Comparison of ENCODE assay signal across 8 mouse cellular contexts in genomic region chr8:106937081-106937800, GRCm38 (mm10). TPM values are rescaled to one million over a fixed set of nuclear protein-coding genes. Genes with fewer than 3 reads are reported as not detected.
DNase-seq lines count a peak whose midpoint lies in the region; ATAC-seq and TF ChIP-seq lines count a peak whose summit lies in the region.

No protein-coding gene starts in this region.

- peak overlapping the region; percentile 86 for H3K4me2 ChIP-seq in lung, embryonic 16.5 days (ENCODE audit: low read depth, low read length)
- H3K4me2 ChIP-seq in embryonic facial prominence, embryonic 11.5 days (ENCODE audit: low read depth, low read length) = peak overlapping the region; percentile 72
- peak overlapping the region; percentile 90 for H3K4me2 ChIP-seq in intestine, postnatal 0 days (replicated peaks; ENCODE audit: low read depth)

- ATAC-seq in lung, embryonic 16.5 days (ENCODE audit: low read depth) = no peak
- no peak for ATAC-seq in embryonic facial prominence, embryonic 11.5 days (replicated peaks; ENCODE audit: insufficient number of reproducible peaks, low FRiP score, low TSS enrichment, low read depth)
- ATAC-seq in intestine, postnatal 0 days = no peak

- peaks cover 24% of the 10 kb centered on the region for H3K4me1 ChIP-seq in lung, embryonic 16.5 days (replicated peaks; ENCODE audit: control insufficient read depth, insufficient read depth, low read length)
- peaks cover 5% of the 10 kb centered on the region for H3K4me1 ChIP-seq in embryonic facial prominence, embryonic 11.5 days (ENCODE audit: control insufficient read depth, insufficient read depth, low read length)
- peaks cover 3% of the 10 kb centered on the region; the same call in 1 of the 2 replicates for H3K4me1 ChIP-seq in intestine, postnatal 0 days (replicated peaks; ENCODE audit: control insufficient read depth, insufficient read depth, low read length)
- peaks cover 2% of the 10 kb centered on the region; the same call in 1 of the 2 replicates for H3K4me1 ChIP-seq in small intestine, adult 2 months (ENCODE audit: control insufficient read depth, insufficient read depth, insufficient read length, low read length)
- H3K4me1 ChIP-seq in thymus, adult 2 months (replicated peaks; ENCODE audit: control insufficient read depth, insufficient read depth, low read length) = peaks cover 4% of the 10 kb centered on the region; the same call in 1 of the 2 replicates

- H3K27me3 ChIP-seq in lung, embryonic 16.5 days (ENCODE audit: control insufficient read depth, insufficient read depth, low read depth, low read length) = no peaks in the 10 kb centered on the region
- no peaks in the 10 kb centered on the region for H3K27me3 ChIP-seq in embryonic facial prominence, embryonic 11.5 days (ENCODE audit: control insufficient read depth, insufficient read depth, low read length)
- H3K27me3 ChIP-seq in intestine, postnatal 0 days (replicated peaks; ENCODE audit: control insufficient read depth, insufficient read depth, low read length) = no peaks in the 10 kb centered on the region
- H3K27me3 ChIP-seq in small intestine, adult 2 months (ENCODE audit: control insufficient read depth, insufficient read depth, low read length) = no peaks in the 10 kb centered on the region
- H3K27me3 ChIP-seq in thymus, adult 2 months (ENCODE audit: control insufficient read depth, insufficient read depth, low read length) = no peaks in the 10 kb centered on the region; the same call in 1 of the 2 replicates

- peak overlapping the region; percentile 89; the same call in 1 of the 2 replicates for H3K27ac ChIP-seq in lung, embryonic 16.5 days (ENCODE audit: low read length)
- no peak overlapping the region for H3K27ac ChIP-seq in embryonic facial prominence, embryonic 11.5 days (replicated peaks; ENCODE audit: low read depth, low read length)
- peak overlapping the region; percentile 95; the same call in 1 of the 2 replicates for H3K27ac ChIP-seq in intestine, postnatal 0 days (ENCODE audit: low read depth, low read length)
- no peak overlapping the region for H3K27ac ChIP-seq in small intestine, adult 2 months (ENCODE audit: insufficient read depth, low read depth, low read length)
- no peak overlapping the region for H3K27ac ChIP-seq in thymus, adult 2 months (ENCODE audit: control insufficient read depth, insufficient read depth, low read length)

- H3K4me3 ChIP-seq in lung, embryonic 16.5 days (ENCODE audit: low read length) = peak overlapping the region; percentile 98
- H3K4me3 ChIP-seq in embryonic facial prominence, embryonic 11.5 days (ENCODE audit: low read depth, low read length) = peak overlapping the region; percentile 87
- peak overlapping the region; percentile 94 for H3K4me3 ChIP-seq in intestine, postnatal 0 days (ENCODE audit: low read depth, low read length)
- H3K4me3 ChIP-seq in small intestine, adult 2 months (ENCODE audit: low read depth, low read length) = peak overlapping the region; percentile 88
- H3K4me3 ChIP-seq in thymus, adult 2 months (ENCODE audit: control insufficient read depth, insufficient read depth, low read length) = no peak overlapping the region; the same call in 1 of the 2 replicates

- peak overlapping the region; percentile 96 for H3K9ac ChIP-seq in lung, embryonic 16.5 days (ENCODE audit: low read length)
- peak overlapping the region; percentile 93 for H3K9ac ChIP-seq in embryonic facial prominence, embryonic 11.5 days (replicated peaks; ENCODE audit: low read length)
- peak overlapping the region; percentile 96 for H3K9ac ChIP-seq in intestine, postnatal 0 days (ENCODE audit: low read depth, low read length)

- no peak for DNase-seq in lung, postnatal 36 days
- no peak for DNase-seq in embryonic facial prominence, embryonic 11.5 days (ENCODE audit: low spot score)
- no peak for DNase-seq in thymus, adult 2 months
- no peak for DNase-seq in layer of hippocampus, adult 11-12 months (ENCODE audit: low spot score)
- DNase-seq in frontal cortex, postnatal 25 days (ENCODE audit: low spot score in 2 of 2) = no peak

- TF ChIP-seq CTCF in intestine, postnatal 0 days (IDR thresholded peaks at IDR 0.05; ENCODE audit: low read depth) = no peak
- TF ChIP-seq CTCF in small intestine, adult 2 months (IDR thresholded peaks at IDR 0.05; ENCODE audit: extremely low read depth, insufficient read length, insufficient replicate concordance, low read depth, low read length) = no peak
- no peak for TF ChIP-seq CTCF in thymus, adult 2 months (IDR thresholded peaks at IDR 0.05; ENCODE audit: borderline replicate concordance, control insufficient read depth, extremely low read depth, insufficient read depth, low read length, poor library complexity)

- no peaks in the 10 kb centered on the region for H3K9me3 ChIP-seq in lung, embryonic 16.5 days (ENCODE audit: control insufficient read depth, low read length)
- H3K9me3 ChIP-seq in embryonic facial prominence, embryonic 11.5 days (replicated peaks; ENCODE audit: control insufficient read depth, low read length) = no peaks in the 10 kb centered on the region
- H3K9me3 ChIP-seq in intestine, postnatal 0 days (ENCODE audit: control insufficient read depth) = no peaks in the 10 kb centered on the region

- no peaks in the 10 kb centered on the region; the same call in 1 of the 2 replicates for H3K36me3 ChIP-seq in lung, embryonic 16.5 days (ENCODE audit: control insufficient read depth, insufficient read depth, low read length)
- no peaks in the 10 kb centered on the region for H3K36me3 ChIP-seq in embryonic facial prominence, embryonic 11.5 days (replicated peaks; ENCODE audit: control insufficient read depth, insufficient read depth, low read depth, low read length)
- no peaks in the 10 kb centered on the region for H3K36me3 ChIP-seq in intestine, postnatal 0 days (ENCODE audit: control insufficient read depth, insufficient read depth)
- no peaks in the 10 kb centered on the region for H3K36me3 ChIP-seq in small intestine, adult 2 months (ENCODE audit: control insufficient read depth, insufficient read depth, low read length)
- H3K36me3 ChIP-seq in thymus, adult 2 months (ENCODE audit: control insufficient read depth, insufficient read depth, low read length) = no peaks in the 10 kb centered on the region

- WGBS in lung, embryonic 16.5 days = 32% methylated on average over 14 of the region's 14 CpGs
- 43% methylated on average over 14 of the region's 14 CpGs for WGBS in embryonic facial prominence, embryonic 11.5 days
- WGBS in intestine, postnatal 0 days = 28% methylated on average over 14 of the region's 14 CpGs
- 29% methylated on average over 14 of the region's 14 CpGs for WGBS in small intestine, adult 2 months
- 64% methylated on average over 14 of the region's 14 CpGs for WGBS in thymus, adult 2 months

- no peak for TF ChIP-seq POLR2A in small intestine, adult 2 months (IDR thresholded peaks at IDR 0.05; ENCODE audit: low read depth, low read length)
- TF ChIP-seq POLR2A in thymus, adult 2 months (IDR thresholded peaks at IDR 0.05; ENCODE audit: control insufficient read depth, extremely low read depth, insufficient read depth, low read length, poor library complexity) = no peak

RNA-seq across cellular contexts. Expression of gene Sntb2, which starts 1.7 kb away (rescaled TPM):
- polyA plus RNA-seq in lung, embryonic 16.5 days (2015; fragmentation: Nextera tagmentation; extraction: Ambion mirVana) = 15.0 and 15.7 TPM in 2 replicates
- polyA plus RNA-seq in embryonic facial prominence, embryonic 11.5 days (2014; fragmentation: Nextera tagmentation; extraction: Ambion mirVana) = 7.4 TPM in 2 replicates
- polyA plus RNA-seq in intestine, postnatal 0 days (2015; fragmentation: Nextera tagmentation; extraction: Ambion mirVana) = 8.3 and 10.0 TPM in 2 replicates
- polyA plus RNA-seq in small intestine, adult 2 months (2012; rRNA removed) = 2.1 and 2.7 TPM in 2 replicates
- polyA plus RNA-seq in thymus, adult 2 months (2012; rRNA removed) = 4.5 and 4.6 TPM in 2 replicates

RNA-seq across cellular contexts. Expression of gene Utp4, which starts 43.8 kb away (rescaled TPM):
- polyA plus RNA-seq in lung, embryonic 16.5 days (2015; fragmentation: Nextera tagmentation; extraction: Ambion mirVana) = 54.4 and 59.7 TPM in 2 replicates
- 90.3 and 93.0 TPM in 2 replicates for polyA plus RNA-seq in embryonic facial prominence, embryonic 11.5 days (2014; fragmentation: Nextera tagmentation; extraction: Ambion mirVana)
- polyA plus RNA-seq in intestine, postnatal 0 days (2015; fragmentation: Nextera tagmentation; extraction: Ambion mirVana) = 22.8 and 25.1 TPM in 2 replicates
- 4.4 and 7.7 TPM in 2 replicates for polyA plus RNA-seq in small intestine, adult 2 months (2012; rRNA removed)
- polyA plus RNA-seq in thymus, adult 2 months (2012; rRNA removed) = 35.8 and 36.6 TPM in 2 replicates

Comparison
In these comparisons a context has a peak if more than half of its experiments do, and no peak if none do; other contexts are left out.
1. H3K27ac ChIP-seq: peak in lung, embryonic 16.5 days (single experiment) and intestine, postnatal 0 days (single experiment); none in embryonic facial prominence, embryonic 11.5 days (single experiment), small intestine, adult 2 months (single experiment) and thymus, adult 2 months (single experiment).
2. Peak in every context shown above with its lines, with median percentiles within 50 percentile points of each other: H3K4me2 ChIP-seq and H3K9ac ChIP-seq.